Mouse (Mus musculus) stomach, postnatal 0 days (tissue): ENCODE results near the gene P2rx6. TPM values are rescaled to one million over a fixed set of nuclear protein-coding genes. Genes with fewer than 3 reads are reported as not detected.
A peak's percentile ranks its signal among the peaks of the same experiment; 100 is the strongest.

Experiments used
- ATAC-seq: fragments of 200-750 bp; cut with Nextera tagmentation; 2 replicates; pipeline ENCODE4 v1.8.0; 2017; ENCODE audit not compliant: low FRiP score, low TSS enrichment
- DNase-seq: peaks from one replicate; pipeline ENCODE4 v3.0.0-alpha.2; 2016; ENCODE audit warnings: low spot score
- H3K27ac ChIP-seq: fragments of 300-500 bp; sonication (generic); replicated peaks from 2 replicates; pipeline ENCODE4 v1.5.1; 2014; ENCODE audit warnings: mild to moderate bottlenecking, control low read depth
- H3K27me3 ChIP-seq: fragments of 300-500 bp; sonication (generic); 2 replicates; pipeline ENCODE4 v1.6.1; 2014; ENCODE audit warnings: low read length; ENCODE audit not compliant: control insufficient read depth, insufficient read depth
- H3K36me3 ChIP-seq: fragments of 300-500 bp; sonication (generic); 2 replicates; pipeline ENCODE4 v1.6.1; 2014; ENCODE audit warnings: low read length, mixed read lengths; ENCODE audit not compliant: control insufficient read depth, insufficient read depth
- H3K4me1 ChIP-seq: fragments of 300-500 bp; sonication (generic); replicated peaks from 2 replicates; pipeline ENCODE4 v1.6.1; 2014; ENCODE audit warnings: antibody characterized with exemption; ENCODE audit not compliant: control insufficient read depth, insufficient read depth
- H3K4me2 ChIP-seq: fragments of 300-500 bp; sonication (generic); replicated peaks from 2 replicates; pipeline ENCODE4 v1.6.1; 2014; ENCODE audit warnings: low read depth, mild to moderate bottlenecking, control low read depth, moderate library complexity
- H3K4me3 ChIP-seq: fragments of 300-500 bp; sonication (generic); 2 replicates; pipeline ENCODE4 v1.5.1; 2014; ENCODE audit warnings: low read depth, low read length, control low read depth
- H3K9ac ChIP-seq: fragments of 300-500 bp; sonication (generic); 2 replicates; pipeline ENCODE4 v1.6.1; 2014; ENCODE audit warnings: mild to moderate bottlenecking, low read length, control low read depth, mixed read lengths
- H3K9me3 ChIP-seq: fragments of 300-500 bp; sonication (generic); 2 replicates; pipeline ENCODE4 v1.6.1; 2016; ENCODE audit warnings: low read length; ENCODE audit not compliant: control insufficient read depth
- CTCF ChIP-seq: IDR thresholded peaks from 2 replicates; pipeline ENCODE4 v1.5.1; 2016; ENCODE audit warnings: antibody characterized with exemption, low read depth, mild to moderate bottlenecking, moderate library complexity
- EP300 ChIP-seq: optimal IDR thresholded peaks from 2 replicates; pipeline ENCODE3; 2016; ENCODE audit warnings: antibody characterized with exemption
- WGBS: fragments of 180-500 bp; shearing (Covaris S2); extraction: QIAGEN DNeasy Blood & Tissue Kit; methylation state at CpG from one replicate; pipeline ENCODE4 v1.1.7; 2014; 5-methylcytosine and 5-hydroxymethylcytosine counted together
- polyA plus RNA-seq: library from polyadenylated mRNA; unstranded; fragments of >200 nt; fragmentation: Nextera tagmentation; extraction: Ambion mirVana; gene quantifications from 2 replicates; pipeline ENCODE4 v1.2.1, GENCODE M21; 2015

P2rx6 gene
- polyA plus RNA-seq, 1 experiment from 2014 or later, result 1.5 TPM

DNA sequence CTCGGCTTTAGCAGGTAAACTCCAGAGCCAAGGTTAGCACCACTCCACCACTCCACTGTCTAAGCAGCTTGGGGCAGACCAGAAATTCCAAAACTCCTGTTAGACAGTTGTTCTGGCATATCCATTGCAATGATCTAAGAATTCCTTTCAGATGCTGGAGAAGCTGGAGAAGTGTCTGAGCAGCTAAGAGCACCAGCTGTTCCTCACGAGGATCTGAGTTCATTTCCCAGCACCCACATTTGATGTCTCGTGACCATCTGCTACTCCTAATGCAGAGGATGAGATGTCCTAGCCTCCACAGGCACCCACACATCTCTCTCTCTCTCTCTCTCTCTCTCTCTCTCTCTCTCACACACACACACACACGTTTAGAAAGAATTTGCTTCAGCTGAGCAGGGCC is 4.8 kb upstream of the P2rx6 start:
- Histone ChIP-seq H3K36me3 (no peaks in the 10 kb centered on the region), H3K4me1 (peaks cover 6% of the 10 kb centered on the region; the same call in 1 of the 2 replicates), H3K27me3 (no peaks in the 10 kb centered on the region), H3K9me3 (no peaks in the 10 kb centered on the region), H3K4me3 (no peak overlapping the region), H3K4me2 (no peak overlapping the region), H3K9ac (no peak overlapping the region), H3K27ac (no peak overlapping the region)
- TF ChIP-seq EP300 (no peak), CTCF (no peak)
- no peak for DNase-seq
- 39% methylated on average over 4 of the region's 4 CpGs for WGBS
- ATAC-seq, result no peak

DNA sequence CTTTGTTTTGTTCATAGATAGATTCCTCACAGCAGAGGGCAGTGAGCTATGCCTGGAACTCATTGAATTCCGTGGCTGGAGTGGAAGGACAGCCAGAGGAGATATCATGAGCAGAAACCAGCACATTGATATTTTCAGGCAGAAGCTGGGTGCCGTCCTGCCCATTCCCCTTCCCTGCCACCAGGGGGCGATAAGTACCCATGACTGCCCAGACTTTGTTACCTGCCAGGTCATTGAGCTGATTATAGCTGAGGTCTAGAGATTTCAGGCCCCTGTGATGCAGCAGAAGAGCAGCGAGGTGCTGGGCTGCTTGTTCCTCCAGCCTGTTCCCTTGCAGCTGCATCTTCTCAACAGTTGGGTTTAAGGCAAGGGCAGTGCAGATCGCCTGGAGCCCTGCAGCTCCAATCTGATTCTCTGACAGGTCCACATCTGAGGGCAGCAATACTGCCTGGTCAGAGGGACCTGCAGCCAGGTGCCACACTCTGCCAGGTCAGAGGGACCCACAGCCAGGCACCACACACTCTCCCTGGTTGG is 3.7 kb upstream of the P2rx6 start:
- 0% methylated on average over 5 of the region's 5 CpGs for whole genome bisulfite sequencing
- no peak; the same call in 1 of the 2 replicates for ATAC-seq

DNA sequence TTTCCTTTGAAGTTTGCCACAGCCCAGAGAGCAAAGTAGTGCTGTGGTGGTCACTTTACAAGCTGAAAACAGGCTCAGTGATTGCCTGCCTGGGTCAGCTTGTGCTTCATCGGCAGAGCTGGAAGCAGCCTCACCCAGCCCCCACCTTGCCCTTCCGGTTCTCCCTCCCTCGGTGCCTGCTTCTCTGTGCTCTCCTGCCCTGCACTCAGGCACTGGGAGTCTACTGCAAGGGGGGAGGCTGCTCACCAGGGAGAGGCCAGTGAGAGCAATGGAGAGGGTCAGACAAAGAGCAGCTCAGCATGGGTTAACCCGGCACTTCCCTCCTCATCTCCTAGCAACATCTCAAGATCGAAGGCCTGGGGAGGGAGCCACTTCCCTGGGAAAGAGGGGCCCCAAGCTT is 2.9 kb upstream of the P2rx6 start:
- Histone ChIP-seq H3K9me3 (no peaks in the 10 kb centered on the region), H3K27ac (no peak overlapping the region), H3K4me1 (peaks cover 6% of the 10 kb centered on the region; the same call in 1 of the 2 replicates), H3K36me3 (no peaks in the 10 kb centered on the region), H3K27me3 (no peaks in the 10 kb centered on the region), H3K9ac (peak overlapping the region; percentile 31; the same call in 1 of the 2 replicates), H3K4me2 (peak overlapping the region; percentile 23; the same call in 1 of the 2 replicates), H3K4me3 (no peak overlapping the region; the same call in 1 of the 2 replicates)
- 4% methylated on average over 5 of the region's 5 CpGs for whole genome bisulfite sequencing
- DNase-seq, result peak; percentile 73
- no peak for TF ChIP-seq CTCF
- no peak for TF ChIP-seq EP300
- peak; percentile 12; the same call in 1 of the 2 replicates for ATAC-seq

More for the DNA sequence above, 3.7 kb upstream of the P2rx6 start:
- no peaks in the 10 kb centered on the region for H3K36me3 ChIP-seq
- H3K9ac ChIP-seq, result no peak overlapping the region
- no peaks in the 10 kb centered on the region for H3K27me3 ChIP-seq
- H3K9me3 ChIP-seq, result no peaks in the 10 kb centered on the region
- peak; percentile 99 for TF ChIP-seq CTCF
- TF ChIP-seq EP300, result no peak
- DNase-seq, result peak; percentile 83
- H3K4me1 ChIP-seq, result peaks cover 6% of the 10 kb centered on the region; the same call in 1 of the 2 replicates
- no peak overlapping the region for H3K4me3 ChIP-seq
- no peak overlapping the region for H3K27ac ChIP-seq
- H3K4me2 ChIP-seq, result no peak overlapping the region

DNA sequence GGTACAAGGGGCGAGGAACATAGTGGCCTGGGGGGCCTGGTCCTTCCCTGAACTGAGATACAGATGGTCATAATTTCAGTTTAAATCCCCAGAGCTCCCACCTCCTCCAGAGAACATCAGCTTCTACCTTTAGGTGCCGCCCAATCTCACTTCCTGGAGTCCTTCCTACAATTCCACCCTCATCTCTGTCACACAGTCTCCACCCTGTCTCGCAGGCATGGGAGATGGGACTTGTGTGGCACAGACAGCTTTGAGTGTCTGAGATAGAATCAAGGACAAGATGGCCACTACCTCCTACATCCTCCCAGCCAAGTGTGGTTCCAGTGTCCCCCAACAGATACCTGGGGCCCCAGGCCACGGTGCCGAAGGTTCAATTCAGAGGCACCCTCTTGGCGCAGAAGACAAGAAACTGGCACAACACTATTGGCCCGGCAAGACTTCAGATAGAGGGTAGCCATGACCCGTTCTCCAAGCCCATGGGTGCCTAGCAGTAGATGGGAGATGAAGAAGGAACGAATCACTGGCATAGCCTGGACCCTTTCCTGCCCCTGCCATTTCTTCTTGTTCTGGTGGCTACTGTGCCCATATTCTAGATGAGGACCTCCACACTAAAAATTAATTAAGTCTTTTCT is 2.2 kb upstream of the P2rx6 start:
- ATAC-seq, result no peak
- Histone ChIP-seq H3K9me3 (no peaks in the 10 kb centered on the region), H3K4me3 (no peak overlapping the region), H3K4me1 (peaks cover 2% of the 10 kb centered on the region; the same call in 1 of the 2 replicates), H3K27me3 (no peaks in the 10 kb centered on the region), H3K27ac (no peak overlapping the region), H3K36me3 (no peaks in the 10 kb centered on the region), H3K9ac (peak overlapping the region; percentile 31; the same call in 1 of the 2 replicates), H3K4me2 (peak overlapping the region; percentile 23; the same call in 1 of the 2 replicates)
- 82% methylated on average over 9 of the region's 9 CpGs for WGBS
- DNase-seq, result no peak
- TF ChIP-seq EP300, result no peak
- no peak for TF ChIP-seq CTCF

DNA sequence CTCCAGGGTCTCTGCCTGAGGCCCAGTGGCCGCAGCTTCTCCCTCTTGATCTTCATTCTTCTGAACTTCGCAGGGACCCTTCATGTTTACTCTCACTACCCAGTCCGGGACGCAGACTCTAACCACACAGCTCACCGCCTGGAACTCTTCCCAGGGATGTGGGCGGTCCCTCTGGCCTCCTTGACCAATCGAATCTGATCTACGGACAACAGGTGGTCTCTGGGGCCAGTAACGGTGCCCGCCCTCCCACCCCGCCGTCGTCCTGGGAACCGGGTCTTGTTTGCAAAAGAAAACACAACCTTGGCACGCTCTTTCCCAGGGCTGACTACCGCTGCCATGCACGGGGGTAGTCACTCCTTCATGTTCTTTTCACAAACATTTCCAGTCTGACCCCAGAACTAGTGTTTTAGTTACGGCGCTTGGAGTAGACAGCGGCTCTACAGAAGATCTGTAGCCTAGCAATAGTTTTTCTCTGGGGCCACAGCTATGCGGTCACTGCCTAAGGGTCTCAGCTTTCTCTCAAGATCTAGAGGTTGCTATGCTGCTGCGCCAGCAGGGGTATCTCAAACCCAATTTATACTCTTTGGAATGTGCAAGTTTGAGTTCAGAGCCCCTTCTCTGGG is 446 bp upstream of the P2rx6 start, which contains the start of gene Lrrc74b:
Gene Lrrc74b, minus strand, starts transcription at position 120 of the 623 bp plus-strand sequence.
- ATAC-seq, result peak; percentile 83
- H3K4me3 ChIP-seq, result peak within 1 kb of the TSS; percentile 35
- H3K9ac ChIP-seq, result peak within 1 kb of the TSS; percentile 45
- no peaks in the 10 kb centered on the region for H3K27me3 ChIP-seq
- DNase-seq, result peak; percentile 90
- H3K4me1 ChIP-seq, result peaks cover 2% of the 10 kb centered on the region; the same call in 1 of the 2 replicates
- TF ChIP-seq EP300, result no peak
- TF ChIP-seq CTCF, result no peak
- WGBS, result 3% methylated on average over 22 of the region's 22 CpGs
- H3K9me3 ChIP-seq, result no peaks in the 10 kb centered on the region
- H3K36me3 ChIP-seq, result no peaks in the 10 kb centered on the region
- H3K27ac ChIP-seq, result peak within 1 kb of the TSS; percentile 83
- H3K4me2 ChIP-seq, result peak within 1 kb of the TSS; percentile 63

DNA sequence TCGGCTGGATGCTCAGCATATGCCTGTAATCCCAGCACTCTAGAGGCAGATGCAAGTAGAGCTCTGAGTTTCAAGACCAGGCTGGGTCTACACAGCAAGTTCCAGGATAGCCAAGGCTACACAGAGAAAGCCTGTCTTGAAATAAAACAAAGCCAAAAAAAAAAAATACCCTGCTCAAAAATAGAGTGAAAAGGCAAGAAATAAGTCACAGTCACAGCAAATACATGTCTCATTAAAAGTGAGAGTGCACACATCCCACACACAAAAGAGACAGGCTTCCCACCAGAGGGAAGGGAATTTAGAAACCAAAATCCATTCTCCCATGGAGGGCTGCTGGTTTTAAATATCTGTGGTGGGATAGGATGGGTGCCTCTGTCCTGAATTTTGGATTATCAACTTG is 1.9 kb downstream of the P2rx6 start:
- 10% methylated on average over 1 of the region's 1 CpGs for WGBS

More for the DNA sequence above, 1.9 kb downstream of the P2rx6 start:
- Histone ChIP-seq H3K4me2 (no peak overlapping the region), H3K27ac (no peak overlapping the region), H3K27me3 (no peaks in the 10 kb centered on the region), H3K4me1 (0 out of 2 replicates have a peak, but pooled peaks cover 2% of the 10 kb centered on the region), H3K36me3 (no peaks in the 10 kb centered on the region), H3K4me3 (no peak overlapping the region), H3K9me3 (no peaks in the 10 kb centered on the region), H3K9ac (no peak overlapping the region)
- ATAC-seq, result no peak
- TF ChIP-seq CTCF (no peak), EP300 (no peak)
- DNase-seq, result no peak
